Mouse (Mus musculus) CH12.LX (cell line): ENCODE measurements at regions not wholly inside any gene's neighbourhood (a gene's known extent, or its start where the extent isn't known, plus 50 kb on each side); places are given as distances from the start of the nearest gene placed in this dataset.

Experiments
- CHD2 ChIP-seq: IDR thresholded peaks from 2 replicates; pipeline ENCODE4 v1.6.1; 2011; ENCODE audit warnings: low read length, improper control_type of control experiment
- CTCF ChIP-seq, 2 experiments: IDR thresholded peaks in 1 of 2; conservative IDR thresholded peaks in 1 of 2; 2 replicates each; pipeline ENCODE4 v1.5.1; 2011 to 2012; ENCODE audit warnings: low read depth in 2 of 2, low read length in 2 of 2, improper control_type of control experiment in 1 of 2, inconsistent platforms in 1 of 2, mild to moderate bottlenecking in 1 of 2, moderate library complexity in 1 of 2
- KAT2A ChIP-seq: IDR thresholded peaks from 2 replicates; pipeline ENCODE4 v1.6.1; 2012; ENCODE audit warnings: low read length, improper control_type of control experiment, inconsistent platforms; ENCODE audit not compliant: insufficient replicate concordance
- MAZ ChIP-seq: IDR thresholded peaks from 2 replicates; pipeline ENCODE4 v1.6.1; 2012; ENCODE audit warnings: low read depth, mild to moderate bottlenecking, inconsistent platforms, low read length, improper control_type of control experiment, moderate library complexity
- MXI1 ChIP-seq: IDR thresholded peaks from 2 replicates; pipeline ENCODE4 v1.6.1; 2011; ENCODE audit warnings: mild to moderate bottlenecking, low read depth, low read length, improper control_type of control experiment
- MYC ChIP-seq: IDR thresholded peaks from 2 replicates; pipeline ENCODE4 v1.6.1; 2011; ENCODE audit warnings: low read depth, mild to moderate bottlenecking, improper control_type of control experiment, low read length
- PAX5 ChIP-seq: IDR thresholded peaks from 2 replicates; pipeline ENCODE4 v1.6.1; 2012; ENCODE audit warnings: low read length, inconsistent platforms, mixed read lengths
- POLR2A ChIP-seq: IDR thresholded peaks from 2 replicates; pipeline ENCODE4 v1.6.1; 2011; ENCODE audit warnings: low read depth, mild to moderate bottlenecking, improper control_type of control experiment, low read length
- RAD21 ChIP-seq: IDR thresholded peaks from 2 replicates; pipeline ENCODE4 v1.6.1; 2011; ENCODE audit warnings: low read depth, mild to moderate bottlenecking, low read length, improper control_type of control experiment, moderate library complexity
- UBTF ChIP-seq: IDR thresholded peaks from 2 replicates; pipeline ENCODE4 v1.6.1; 2012; ENCODE audit warnings: low read depth, mild to moderate bottlenecking, inconsistent platforms, low read length, improper control_type of control experiment, moderate library complexity
- USF1 ChIP-seq: IDR thresholded peaks from 2 replicates; pipeline ENCODE4 v1.6.1; 2014; ENCODE audit warnings: low read depth, mild to moderate bottlenecking, inconsistent platforms, low read length, improper control_type of control experiment
- ZC3H11A ChIP-seq: IDR thresholded peaks from 2 replicates; pipeline ENCODE4 v1.6.1; 2012; ENCODE audit warnings: low read depth, mild to moderate bottlenecking, inconsistent platforms, low read length, improper control_type of control experiment
- ZKSCAN1 ChIP-seq: IDR thresholded peaks from 2 replicates; pipeline ENCODE4 v1.6.1; 2012; ENCODE audit warnings: low read depth, inconsistent platforms, low read length, improper control_type of control experiment, borderline replicate concordance

- TF ChIP-seq CTCF (conservative IDR thresholded peaks at IDR 0.05 in 1 of 2, IDR thresholded peaks at IDR 0.05 in 1 of 2; ENCODE audit: low read depth in 2 of 2, low read length in 2 of 2) (no peak), MAZ (no peak), POLR2A (no peak), RAD21 (no peak), USF1 (no peak), ZC3H11A (no peak), MYC (no peak), MXI1 (no peak), PAX5 (no peak), CHD2 (no peak), KAT2A (no peak), ZKSCAN1 (no peak), UBTF (no peak)
Measured at GRCm38 (mm10) chr8:93598613-93599121, 63.0 kb upstream of the Ces5a start.
